Mouse (Mus musculus): ENCODE results near the gene Il24.

DNA sequence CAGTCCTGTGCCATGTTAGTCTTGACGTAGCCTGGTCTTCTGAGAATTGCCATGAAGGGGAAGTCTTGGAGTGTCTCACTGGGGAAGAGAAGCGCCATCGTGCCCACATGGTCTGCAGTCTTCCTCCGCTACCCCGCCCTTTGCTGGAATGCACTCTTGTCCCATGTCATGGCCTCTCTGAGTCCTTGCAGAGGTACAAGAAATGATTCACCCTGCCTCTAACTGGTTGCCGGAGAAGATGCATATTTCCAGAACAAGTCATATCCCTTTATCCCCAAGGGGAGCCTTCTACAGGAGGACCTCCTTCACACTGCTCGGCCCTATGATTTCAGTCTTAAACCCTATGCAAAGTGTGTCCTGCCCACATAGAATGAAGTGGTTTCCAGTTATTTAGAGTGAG lies 7.3 kb downstream of the Il24 start:
- TF ChIP-seq CTCF (IDR thresholded peaks at IDR 0.05; ENCODE audit: low read depth) = no peak
- TF ChIP-seq EP300 (IDR thresholded peaks at IDR 0.05; ENCODE audit: low read depth) = no peak

Measured in heart, postnatal 0 days (tissue).